38 mouse cellular contexts compared by ENCODE assay signal in the genomic region with DNA sequence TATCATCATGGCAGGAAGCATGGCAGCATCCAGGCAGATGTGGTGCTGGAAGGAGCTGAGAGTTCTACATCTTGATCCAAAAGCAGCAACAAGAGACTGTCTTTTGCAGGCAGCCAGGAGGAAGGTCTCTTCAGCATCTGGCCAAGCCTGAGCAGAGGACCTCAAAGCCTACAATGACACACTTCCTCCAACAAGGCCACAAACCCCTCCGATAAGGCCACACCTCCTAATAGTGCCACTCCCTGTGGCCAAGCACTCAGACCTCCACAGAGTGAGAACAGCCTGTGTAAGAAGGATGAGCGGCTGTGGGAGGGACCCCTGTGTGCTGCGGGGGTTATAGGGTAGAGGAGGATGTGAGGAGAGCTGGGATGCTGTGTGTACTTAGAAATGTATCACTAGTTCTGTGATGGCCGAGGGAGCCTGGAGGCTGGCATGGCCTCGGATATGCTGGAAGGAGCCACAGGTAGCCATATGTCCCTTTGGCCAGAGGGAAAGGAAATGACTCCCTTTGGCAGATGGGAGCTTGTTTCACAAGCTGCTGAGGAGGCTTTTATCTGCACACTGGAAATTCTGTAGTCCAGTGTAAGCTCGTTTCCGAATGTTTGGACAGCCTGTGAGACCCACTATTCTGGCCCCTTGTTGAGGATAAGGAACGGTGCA. TPM values are rescaled to one million over a fixed set of nuclear protein-coding genes. Genes with fewer than 3 reads are reported as not detected.
DNase-seq lines count a peak whose midpoint lies in the region; ATAC-seq and TF ChIP-seq lines count a peak whose summit lies in the region.
"Had no signal": no experiment of that assay in that cellular context is flagged by ENCODE, and none has a peak within 500 bp of the region (broad histone marks: within the 10 kb centered on the region; RNA-seq: fewer than 3 reads in every experiment).

No protein-coding gene starts in this region.

- peak overlapping the region; percentile 36 for H3K4me3 ChIP-seq in cerebellum, adult 2 months (replicated peaks; ENCODE audit: insufficient read depth, low read depth, low read length)
- H3K4me3 ChIP-seq: embryonic facial prominence, embryonic 13.5 days; erythroblast, embryonic 14.5 days; heart, embryonic 13.5 days; hindbrain, embryonic 13.5 days; left cerebral cortex, adult 2 months; limb, embryonic 10.5 days; liver, embryonic 15.5 days; stomach, embryonic 15.5 days had no signal

- WGBS in cerebellum, adult 2 months = 23% methylated on average over 8 of the region's 8 CpGs

- ATAC-seq in megakaryocyte progenitor cell, adult 5-6 weeks (replicated peaks; ENCODE audit: poor library complexity) = peak; percentile 77
- ATAC-seq in erythroid progenitor cell, adult 5-6 weeks (replicated peaks; ENCODE audit: low FRiP score, poor library complexity, severe bottlenecking) = no peak
- ATAC-seq: forebrain, embryonic 14.5 days had no signal

- no peak; the same call in 1 of the 2 replicates for TF ChIP-seq POLR2A in cerebellum, adult 2 months (IDR thresholded peaks at IDR 0.05; ENCODE audit: borderline replicate concordance, insufficient read depth, low read length)

- TF ChIP-seq CTCF in cerebellum, adult 2 months (IDR thresholded peaks at IDR 0.05; ENCODE audit: borderline replicate concordance, insufficient read depth, low read depth, low read length) = no peak

- peaks cover 11% of the 10 kb centered on the region for H3K4me1 ChIP-seq in cerebellum, adult 2 months (ENCODE audit: control insufficient read depth, insufficient read depth, low read length)
- H3K4me1 ChIP-seq: liver, embryonic 15.5 days; stomach, embryonic 15.5 days had no signal

- intact Hi-C loops in left cerebral cortex, postnatal 4 days (cut with DNase I) = no loop called here
- intact Hi-C loops in left cerebral cortex, postnatal 36 days (cut with DNase I) = no loop called here

- no peaks in the 10 kb centered on the region for H3K27me3 ChIP-seq in cerebellum, adult 2 months (ENCODE audit: control insufficient read depth, insufficient read depth, low read length)
- H3K27me3 ChIP-seq: embryonic facial prominence, embryonic 13.5 days; hindbrain, embryonic 13.5 days; stomach, embryonic 15.5 days had no signal

- H3K27ac ChIP-seq in cerebellum, adult 2 months (ENCODE audit: insufficient read depth, low read length) = peak overlapping the region; percentile 89
- H3K27ac ChIP-seq: embryonic facial prominence, embryonic 13.5 days; heart, embryonic 13.5 days; hindbrain, embryonic 13.5 days; kidney, postnatal 0 days; left cerebral cortex, adult 2 months; limb, embryonic 10.5 days; liver, embryonic 15.5 days; stomach, embryonic 15.5 days had no signal

- peak; percentile 21 for DNase-seq in left cerebral cortex, postnatal 4 days
- DNase-seq in left cerebral cortex, postnatal 36 days (ENCODE audit: low spot score in 2 of 2) = no peak
- DNase-seq in cerebellum, adult 2 months = peak; percentile 79 to 91
- DNase-seq in cerebellum, postnatal 25 days = peak; percentile 81 to 82
- DNase-seq in ovary, adult 18-20 months (ENCODE audit: low spot score) = no peak
- DNase-seq in embryo, embryonic 10 days (ENCODE audit: low spot score) = no peak
- DNase-seq: adrenal gland, postnatal 36 days; embryo, embryonic 11 days; gastrocnemius, postnatal 10 days; heart, adult 18-20 months; heart, postnatal 14 days; kidney, adult 2 months; liver; lung, postnatal 4 days; right cerebral cortex, adult 18-20 months; right cerebral cortex, postnatal 4 days; thymus, adult 2 months had no signal

RNA-seq across cellular contexts. Expression of gene Sun5, which starts 43.6 kb away (rescaled TPM):
- total RNA-seq in left cerebral cortex, postnatal 4 days (2021) = not detected
- total RNA-seq in left cerebral cortex, postnatal 36 days (2021) = not detected
- not detected in 2 replicates for polyA plus RNA-seq in cerebellum, adult 2 months (2012; rRNA removed)
- total RNA-seq in megakaryocyte progenitor cell, adult 5-6 weeks (2015) = not detected in 2 replicates
- total RNA-seq in megakaryocyte progenitor cell, adult 5-6 weeks (2017) = not detected in 2 replicates
- not detected in 2 replicates for total RNA-seq in erythroid progenitor cell, adult 5-6 weeks (2015; ENCODE audit: low replicate concordance)
- not detected in 2 replicates for total RNA-seq in erythroid progenitor cell, adult 5-6 weeks (2017; ENCODE audit: low replicate concordance)
- total RNA-seq: gastrocnemius, postnatal 10 days; heart, adult 18-20 months; heart, postnatal 14 days; layer of hippocampus, postnatal 10 days; left cerebral cortex, adult 2 months; MEL; midbrain, postnatal 0 days had no signal
- polyA plus RNA-seq: C2C12; embryonic facial prominence, embryonic 13.5 days; erythroblast, embryonic 14.5 days; forebrain, embryonic 14.5 days; frontal cortex, adult 2 months; heart, embryonic 13.5 days; hindbrain, embryonic 13.5 days; intestine, embryonic 14.5 days; kidney, adult 2 months; kidney, postnatal 0 days; limb, embryonic 10.5 days; liver, embryonic 15.5 days; lung, embryonic 16.5 days; midbrain, embryonic 11.5 days; midbrain, postnatal 0 days; neural tube, embryonic 14.5 days; stomach, embryonic 15.5 days; thymus, adult 2 months had no signal

RNA-seq across cellular contexts. Expression of gene Bpifb2, which starts 47.5 kb away (rescaled TPM):
- not detected for total RNA-seq in left cerebral cortex, postnatal 4 days (2021)
- total RNA-seq in left cerebral cortex, postnatal 36 days (2021) = not detected
- polyA plus RNA-seq in cerebellum, adult 2 months (2012; rRNA removed) = 0.31 and 0.59 TPM in 2 replicates
- total RNA-seq in megakaryocyte progenitor cell, adult 5-6 weeks (2015) = not detected in 2 replicates
- not detected in 2 replicates for total RNA-seq in megakaryocyte progenitor cell, adult 5-6 weeks (2017)
- not detected in 2 replicates for total RNA-seq in erythroid progenitor cell, adult 5-6 weeks (2015; ENCODE audit: low replicate concordance)
- total RNA-seq in erythroid progenitor cell, adult 5-6 weeks (2017; ENCODE audit: low replicate concordance) = not detected in 2 replicates
- total RNA-seq: gastrocnemius, postnatal 10 days; heart, adult 18-20 months; heart, postnatal 14 days; layer of hippocampus, postnatal 10 days; left cerebral cortex, adult 2 months; MEL had no signal
- polyA plus RNA-seq: C2C12; embryonic facial prominence, embryonic 13.5 days; erythroblast, embryonic 14.5 days; forebrain, embryonic 14.5 days; hindbrain, embryonic 13.5 days; intestine, embryonic 14.5 days; kidney, adult 2 months; kidney, postnatal 0 days; limb, embryonic 10.5 days; liver, embryonic 15.5 days; lung, embryonic 16.5 days; midbrain, embryonic 11.5 days; neural tube, embryonic 14.5 days; stomach, embryonic 15.5 days had no signal

RNA-seq across cellular contexts. Expression of gene Efcab8, which starts 47.6 kb away (rescaled TPM):
- total RNA-seq in left cerebral cortex, postnatal 4 days (2021) = under 1 TPM; 0.32 to 0.60 TPM
- total RNA-seq in left cerebral cortex, postnatal 36 days (2021) = under 1 TPM in 1 of 2 experiments, not detected in 1; 0.11 TPM
- polyA plus RNA-seq in cerebellum, adult 2 months (2012; rRNA removed) = 0.23 and 0.29 TPM in 2 replicates
- 0.05 TPM in 1 of 2 replicates, not detected in the other for total RNA-seq in megakaryocyte progenitor cell, adult 5-6 weeks (2015)
- total RNA-seq in megakaryocyte progenitor cell, adult 5-6 weeks (2017) = 0.14 and 0.17 TPM in 2 replicates
- total RNA-seq in erythroid progenitor cell, adult 5-6 weeks (2015; ENCODE audit: low replicate concordance) = not detected in 2 replicates
- total RNA-seq in erythroid progenitor cell, adult 5-6 weeks (2017; ENCODE audit: low replicate concordance) = 0.51 TPM in 1 of 2 replicates, not detected in the other
- total RNA-seq: heart, adult 18-20 months; heart, postnatal 14 days; midbrain, postnatal 0 days had no signal
- polyA plus RNA-seq: embryonic facial prominence, embryonic 13.5 days; forebrain, embryonic 14.5 days; heart, embryonic 13.5 days; hindbrain, embryonic 13.5 days; intestine, embryonic 14.5 days; kidney, postnatal 0 days; lung, embryonic 16.5 days; midbrain, embryonic 11.5 days; midbrain, postnatal 0 days; neural tube, embryonic 14.5 days had no signal

Comparison
In these comparisons a context has a peak if more than half of its experiments do, and no peak if none do; other contexts are left out.
1. DNase-seq: peak in left cerebral cortex, postnatal 4 days (single experiment), cerebellum, adult 2 months (2 of 2) and cerebellum, postnatal 25 days (2 of 2); none in left cerebral cortex, postnatal 36 days (0 of 2), ovary, adult 18-20 months (single experiment) and embryo, embryonic 10 days (single experiment).